Mouse (Mus musculus): ENCODE measurements around the gene Tom1l2. TPM values are rescaled to one million over a fixed set of nuclear protein-coding genes. Genes with fewer than 3 reads are reported as not detected.
A peak's percentile ranks its signal among the peaks of the same experiment; 100 is the strongest.

Tom1l2 gene
- polyA plus RNA-seq, 1 experiment: 95.2 TPM

GRCm38 (mm10) chr11:60307375-60307825 lies 45.3 kb downstream of the Tom1l2 start:
- DNase-seq: peak; percentile 55
- peaks cover 44% of the 10 kb centered on the region for H3K4me1 ChIP-seq (ENCODE audit: control insufficient read depth, insufficient read depth, low read length)
- peak overlapping the region; percentile 91 for H3K27ac ChIP-seq (ENCODE audit: insufficient read depth, low read depth, low read length)
- 68% methylated on average over 2 of the region's 2 CpGs for WGBS
- TF ChIP-seq POLR2A (IDR thresholded peaks at IDR 0.05; ENCODE audit: low read depth, low read length) (no peak), CTCF (conservative IDR thresholded peaks at IDR 0.05; ENCODE audit: insufficient read depth, insufficient read length, low read depth, low read length) (peak; percentile 42)
- no peaks in the 10 kb centered on the region for H3K27me3 ChIP-seq (replicated peaks; ENCODE audit: control insufficient read depth, insufficient read depth, low read length)
- no peak overlapping the region for H3K4me3 ChIP-seq (ENCODE audit: insufficient read depth, low read depth, low read length)
- no peaks in the 10 kb centered on the region for H3K36me3 ChIP-seq (ENCODE audit: control insufficient read depth, insufficient read depth, low read length)

- peak; percentile 66 for TF ChIP-seq CTCF (conservative IDR thresholded peaks at IDR 0.05; ENCODE audit: insufficient read depth, insufficient read length, low read depth, low read length)
- no peak for TF ChIP-seq POLR2A (IDR thresholded peaks at IDR 0.05; ENCODE audit: low read depth, low read length)
- WGBS: 86% methylated on average over 4 of the region's 4 CpGs
- Histone ChIP-seq H3K27me3 (replicated peaks; ENCODE audit: control insufficient read depth, insufficient read depth, low read length) (no peaks in the 10 kb centered on the region), H3K4me3 (ENCODE audit: insufficient read depth, low read depth, low read length) (no peak overlapping the region), H3K36me3 (ENCODE audit: control insufficient read depth, insufficient read depth, low read length) (no peaks in the 10 kb centered on the region), H3K27ac (ENCODE audit: insufficient read depth, low read depth, low read length) (peak overlapping the region; percentile 91), H3K4me1 (ENCODE audit: control insufficient read depth, insufficient read depth, low read length) (peaks cover 46% of the 10 kb centered on the region)
- peak; percentile 68 for DNase-seq
These were observed 45.9 kb downstream of the Tom1l2 start for GRCm38 (mm10) chr11:60306834-60307233.

- no peaks in the 10 kb centered on the region for H3K36me3 ChIP-seq (ENCODE audit: control insufficient read depth, insufficient read depth, low read length)
- peak overlapping the region; percentile 34; the same call in 1 of the 2 replicates for H3K27ac ChIP-seq (ENCODE audit: insufficient read depth, low read depth, low read length)
- peaks cover 38% of the 10 kb centered on the region for H3K4me1 ChIP-seq (ENCODE audit: control insufficient read depth, insufficient read depth, low read length)
- TF ChIP-seq POLR2A (IDR thresholded peaks at IDR 0.05; ENCODE audit: low read depth, low read length) (no peak), CTCF (conservative IDR thresholded peaks at IDR 0.05; ENCODE audit: insufficient read depth, insufficient read length, low read depth, low read length) (no peak)
- no peak overlapping the region for H3K4me3 ChIP-seq (ENCODE audit: insufficient read depth, low read depth, low read length)
- no peak for DNase-seq
- 40% methylated on average over 4 of the region's 4 CpGs for WGBS
- no peaks in the 10 kb centered on the region for H3K27me3 ChIP-seq (replicated peaks; ENCODE audit: control insufficient read depth, insufficient read depth, low read length)
These were observed 47.1 kb downstream of the Tom1l2 start for GRCm38 (mm10) chr11:60305611-60306010.

- DNase-seq: no peak
- Histone ChIP-seq H3K27me3 (replicated peaks; ENCODE audit: control insufficient read depth, insufficient read depth, low read length) (no peaks in the 10 kb centered on the region), H3K36me3 (ENCODE audit: control insufficient read depth, insufficient read depth, low read length) (no peaks in the 10 kb centered on the region), H3K4me3 (ENCODE audit: insufficient read depth, low read depth, low read length) (no peak overlapping the region), H3K4me1 (ENCODE audit: control insufficient read depth, insufficient read depth, low read length) (peaks cover 39% of the 10 kb centered on the region), H3K27ac (ENCODE audit: insufficient read depth, low read depth, low read length) (no peak overlapping the region)
- WGBS: 73% methylated on average over 2 of the region's 2 CpGs
- TF ChIP-seq CTCF (conservative IDR thresholded peaks at IDR 0.05; ENCODE audit: insufficient read depth, insufficient read length, low read depth, low read length) (no peak), POLR2A (IDR thresholded peaks at IDR 0.05; ENCODE audit: low read depth, low read length) (no peak)
These were observed 49.2 kb downstream of the Tom1l2 start for GRCm38 (mm10) chr11:60303497-60303896.

- no peak overlapping the region for H3K4me3 ChIP-seq (ENCODE audit: insufficient read depth, low read depth, low read length)
- no peak for DNase-seq
- H3K27me3 ChIP-seq (replicated peaks; ENCODE audit: control insufficient read depth, insufficient read depth, low read length): no peaks in the 10 kb centered on the region
- H3K4me1 ChIP-seq (ENCODE audit: control insufficient read depth, insufficient read depth, low read length): peaks cover 34% of the 10 kb centered on the region
- TF ChIP-seq CTCF (conservative IDR thresholded peaks at IDR 0.05; ENCODE audit: insufficient read depth, insufficient read length, low read depth, low read length) (no peak), POLR2A (IDR thresholded peaks at IDR 0.05; ENCODE audit: low read depth, low read length) (no peak)
- WGBS: 34% methylated on average over 10 of the region's 10 CpGs
- H3K27ac ChIP-seq (ENCODE audit: insufficient read depth, low read depth, low read length): peak overlapping the region; percentile 72
- no peaks in the 10 kb centered on the region for H3K36me3 ChIP-seq (ENCODE audit: control insufficient read depth, insufficient read depth, low read length)
These were observed 50.2 kb downstream of the Tom1l2 start for GRCm38 (mm10) chr11:60302354-60303083.

GRCm38 (mm10) chr11:60301588-60302208 lies 51.0 kb downstream of the Tom1l2 start:
- peak overlapping the region; percentile 72 for H3K27ac ChIP-seq (ENCODE audit: insufficient read depth, low read depth, low read length)
- 35% methylated on average over 5 of the region's 5 CpGs for WGBS
- peak; percentile 56 for DNase-seq

GRCm38 (mm10) chr11:60300318-60300717 lies 52.4 kb downstream of the Tom1l2 start:
- H3K36me3 ChIP-seq (ENCODE audit: control insufficient read depth, insufficient read depth, low read length): no peaks in the 10 kb centered on the region
- WGBS: 51% methylated on average over 3 of the region's 3 CpGs
- H3K4me3 ChIP-seq (ENCODE audit: insufficient read depth, low read depth, low read length): no peak overlapping the region
- DNase-seq: no peak
- peaks cover 29% of the 10 kb centered on the region for H3K4me1 ChIP-seq (ENCODE audit: control insufficient read depth, insufficient read depth, low read length)
- no peaks in the 10 kb centered on the region for H3K27me3 ChIP-seq (replicated peaks; ENCODE audit: control insufficient read depth, insufficient read depth, low read length)
- H3K27ac ChIP-seq (ENCODE audit: insufficient read depth, low read depth, low read length): peak overlapping the region; percentile 93
- TF ChIP-seq CTCF (conservative IDR thresholded peaks at IDR 0.05; ENCODE audit: insufficient read depth, insufficient read length, low read depth, low read length): no peak
- no peak for TF ChIP-seq POLR2A (IDR thresholded peaks at IDR 0.05; ENCODE audit: low read depth, low read length)

More at GRCm38 (mm10) chr11:60301588-60302208, 51.0 kb downstream of the Tom1l2 start:
- TF ChIP-seq CTCF (conservative IDR thresholded peaks at IDR 0.05; ENCODE audit: insufficient read depth, insufficient read length, low read depth, low read length) (no peak), POLR2A (IDR thresholded peaks at IDR 0.05; ENCODE audit: low read depth, low read length) (no peak)
- H3K4me3 ChIP-seq (ENCODE audit: insufficient read depth, low read depth, low read length): no peak overlapping the region
- peaks cover 29% of the 10 kb centered on the region for H3K4me1 ChIP-seq (ENCODE audit: control insufficient read depth, insufficient read depth, low read length)
- H3K27me3 ChIP-seq (replicated peaks; ENCODE audit: control insufficient read depth, insufficient read depth, low read length): no peaks in the 10 kb centered on the region
- H3K36me3 ChIP-seq (ENCODE audit: control insufficient read depth, insufficient read depth, low read length): no peaks in the 10 kb centered on the region
